Mouse (Mus musculus) MEL (cell line): ENCODE results near the gene Zdhhc17. TPM values are rescaled to one million over a fixed set of nuclear protein-coding genes. Genes with fewer than 3 reads are reported as not detected.
A peak's percentile ranks its signal among the peaks of the same experiment; 100 is the strongest.

Experiments used
- DNase-seq: peaks from one replicate; pipeline ENCODE4 v3.0.0; 2011; ENCODE audit warnings: low read depth, low spot score
- H3K27ac ChIP-seq: 2 replicates; pipeline ENCODE4 v1.5.1; 2012; ENCODE audit warnings: low read depth, mild to moderate bottlenecking, control low read depth, low read length, moderate library complexity; ENCODE audit not compliant: control insufficient read depth
- H3K27me3 ChIP-seq, 2 experiments: fragments of 150-350 bp in 1 of 2; sonication (generic) in 1 of 2; 2 replicates each; pipeline ENCODE4 v1.6.1; 2012; ENCODE audit warnings: low read length in 2 of 2, mild to moderate bottlenecking in 2 of 2, improper control_type of control experiment in 1 of 2, moderate library complexity in 1 of 2; ENCODE audit not compliant: insufficient read depth in 2 of 2, control insufficient read depth in 1 of 2
- H3K36me3 ChIP-seq, 2 experiments: 2 replicates each; pipeline ENCODE4 v1.6.1; 2012 to 2014; ENCODE audit warnings: low read length in 2 of 2, improper control_type of control experiment in 1 of 2, inconsistent platforms in 1 of 2, mild to moderate bottlenecking in 1 of 2; ENCODE audit not compliant: insufficient read depth in 2 of 2, control insufficient read depth in 1 of 2
- H3K4me1 ChIP-seq, 2 experiments: fragments of 150-350 bp in 1 of 2; sonication (generic) in 1 of 2; 2 replicates each; pipeline ENCODE4 v1.6.1; 2012; ENCODE audit warnings: low read length in 2 of 2, improper control_type of control experiment in 1 of 2, mild to moderate bottlenecking in 1 of 2; ENCODE audit not compliant: insufficient read depth in 2 of 2, control insufficient read depth in 1 of 2
- H3K4me3 ChIP-seq, 2 experiments: fragments of 150-350 bp in 1 of 2; sonication (generic) in 1 of 2; 2 replicates each; pipeline ENCODE4 v1.5.1; 2012; ENCODE audit warnings: low read depth in 2 of 2, low read length in 2 of 2, mild to moderate bottlenecking in 2 of 2, moderate library complexity in 2 of 2, control low read depth in 1 of 2, improper control_type of control experiment in 1 of 2; ENCODE audit not compliant: control insufficient read depth in 1 of 2, insufficient read depth in 1 of 2
- H3K79me2 ChIP-seq: 2 replicates; pipeline ENCODE4 v1.6.1; 2012; ENCODE audit warnings: mild to moderate bottlenecking, low read length, moderate library complexity; ENCODE audit not compliant: control insufficient read depth, poor library complexity, insufficient read depth
- H3K9ac ChIP-seq: 2 replicates; pipeline ENCODE4 v1.6.1; 2012; ENCODE audit warnings: low read depth, mild to moderate bottlenecking, control low read depth, low read length, moderate library complexity; ENCODE audit not compliant: control insufficient read depth, poor library complexity, severe bottlenecking
- H3K9me3 ChIP-seq: fragments of 150-350 bp; sonication (generic); replicated peaks from 2 replicates; pipeline ENCODE4 v1.6.1; 2012; ENCODE audit warnings: mild to moderate bottlenecking, low read length, improper control_type of control experiment, moderate library complexity; ENCODE audit not compliant: insufficient read depth
- BHLHE40 ChIP-seq: IDR thresholded peaks from 2 replicates; pipeline ENCODE4 v1.6.1; 2012; ENCODE audit warnings: low read depth, mild to moderate bottlenecking, inconsistent platforms, low read length, improper control_type of control experiment, borderline replicate concordance
- CHD1 ChIP-seq: IDR thresholded peaks from 2 replicates; pipeline ENCODE4 v1.6.1; 2012; ENCODE audit warnings: low read depth, mild to moderate bottlenecking, inconsistent platforms, low read length, improper control_type of control experiment
- E2F4 ChIP-seq: IDR thresholded peaks from 2 replicates; pipeline ENCODE4 v1.6.1; 2011; ENCODE audit warnings: low read depth, low read length, improper control_type of control experiment, borderline replicate concordance
- ELF1 ChIP-seq: IDR thresholded peaks from 2 replicates; pipeline ENCODE4 v1.6.1; 2014; ENCODE audit warnings: low read depth, mild to moderate bottlenecking, inconsistent platforms, low read length, improper control_type of control experiment, moderate library complexity
- EP300 ChIP-seq, 2 experiments: IDR thresholded peaks; 2 replicates each; pipeline ENCODE4 v1.6.1; 2011; ENCODE audit warnings: improper control_type of control experiment in 2 of 2, low read length in 2 of 2, low read depth in 1 of 2, mild to moderate bottlenecking in 1 of 2
- ETS1 ChIP-seq: IDR thresholded peaks from 2 replicates; pipeline ENCODE4 v1.6.1; 2012; ENCODE audit warnings: low read depth, mild to moderate bottlenecking, inconsistent platforms, low read length, improper control_type of control experiment, moderate library complexity
- GABPA ChIP-seq: IDR thresholded peaks from 2 replicates; pipeline ENCODE4 v1.6.1; 2012; ENCODE audit warnings: low read depth, mild to moderate bottlenecking, inconsistent platforms, low read length, improper control_type of control experiment, moderate library complexity
- GATA1 ChIP-seq: IDR thresholded peaks from 2 replicates; pipeline ENCODE4 v1.6.1; 2011; ENCODE audit warnings: low read depth, low read length, improper control_type of control experiment
- HCFC1 ChIP-seq: IDR thresholded peaks from 2 replicates; pipeline ENCODE4 v1.6.1; 2012; ENCODE audit warnings: low read depth, mild to moderate bottlenecking, inconsistent platforms, low read length, improper control_type of control experiment, moderate library complexity
- JUND ChIP-seq: IDR thresholded peaks from 2 replicates; pipeline ENCODE4 v1.6.1; 2011; ENCODE audit warnings: low read depth, mild to moderate bottlenecking, improper control_type of control experiment, low read length
- KAT2A ChIP-seq: conservative IDR thresholded peaks from 2 replicates; pipeline ENCODE4 v1.6.1; 2012; ENCODE audit warnings: low read depth, low read length, improper control_type of control experiment, inconsistent platforms
- MEF2A ChIP-seq: IDR thresholded peaks from 2 replicates; pipeline ENCODE4 v1.6.1; 2014; ENCODE audit warnings: low read depth, mild to moderate bottlenecking, inconsistent platforms, low read length, improper control_type of control experiment; ENCODE audit not compliant: poor library complexity, insufficient replicate concordance, severe bottlenecking; ENCODE audit errors: extremely low read depth
- MXI1 ChIP-seq: IDR thresholded peaks from 2 replicates; pipeline ENCODE4 v1.6.1; 2011; ENCODE audit warnings: mild to moderate bottlenecking, low read depth, low read length, improper control_type of control experiment
- MYB ChIP-seq: IDR thresholded peaks from 2 replicates; pipeline ENCODE4 v1.6.1; 2011; ENCODE audit warnings: mild to moderate bottlenecking, low read depth, low read length, improper control_type of control experiment
- MYC ChIP-seq: IDR thresholded peaks from 2 replicates; pipeline ENCODE4 v1.6.1; 2011; ENCODE audit warnings: low read depth, mild to moderate bottlenecking, low read length, improper control_type of control experiment, moderate library complexity
- NELFE ChIP-seq: IDR thresholded peaks from 2 replicates; pipeline ENCODE4 v1.6.1; 2011; ENCODE audit warnings: low read depth, low read length, improper control_type of control experiment
- POLR2A ChIP-seq, 2 experiments: IDR thresholded peaks; 2 replicates each; pipeline ENCODE4 v1.6.1; 2011 to 2012; ENCODE audit warnings: low read length in 2 of 2, mild to moderate bottlenecking in 2 of 2, control low read depth in 1 of 2, improper control_type of control experiment in 1 of 2, low read depth in 1 of 2, moderate library complexity in 1 of 2; ENCODE audit not compliant: control insufficient read depth in 1 of 2, insufficient read depth in 1 of 2, poor library complexity in 1 of 2
- POLR2AphosphoS2 ChIP-seq: IDR thresholded peaks from 2 replicates; pipeline ENCODE4 v1.6.1; 2011; ENCODE audit warnings: low read length, improper control_type of control experiment
- POLR2AphosphoS5 ChIP-seq: IDR thresholded peaks from 2 replicates; pipeline ENCODE4 v1.6.1; 2012; ENCODE audit warnings: low read depth, borderline replicate concordance, mild to moderate bottlenecking, inconsistent platforms, low read length, moderate library complexity, mixed read lengths
- RAD21 ChIP-seq: IDR thresholded peaks from 2 replicates; pipeline ENCODE4 v1.6.1; 2011; ENCODE audit warnings: mild to moderate bottlenecking, low read depth, low read length, improper control_type of control experiment
- RCOR1 ChIP-seq: IDR thresholded peaks from 2 replicates; pipeline ENCODE4 v1.6.1; 2012; ENCODE audit warnings: low read depth, mild to moderate bottlenecking, inconsistent platforms, low read length, improper control_type of control experiment
- SIN3A ChIP-seq: IDR thresholded peaks from 2 replicates; pipeline ENCODE4 v1.6.1; 2012; ENCODE audit warnings: low read length, improper control_type of control experiment, inconsistent platforms
- SMC3 ChIP-seq: IDR thresholded peaks from 2 replicates; pipeline ENCODE4 v1.6.1; 2011; ENCODE audit warnings: low read depth, low read length, improper control_type of control experiment
- TAL1 ChIP-seq: IDR thresholded peaks from 2 replicates; pipeline ENCODE4 v1.6.1; 2012; ENCODE audit warnings: mild to moderate bottlenecking, inconsistent platforms, low read length, moderate library complexity, mixed read lengths
- TBP ChIP-seq: IDR thresholded peaks from 2 replicates; pipeline ENCODE4 v1.8.0; 2011; ENCODE audit warnings: low read depth, low read length, improper control_type of control experiment
- TCF12 ChIP-seq: IDR thresholded peaks from 2 replicates; pipeline ENCODE4 v1.6.1; 2014; ENCODE audit warnings: low read depth, mild to moderate bottlenecking, inconsistent platforms, low read length, improper control_type of control experiment, moderate library complexity
- UBTF ChIP-seq: IDR thresholded peaks from 2 replicates; pipeline ENCODE4 v1.6.1; 2012; ENCODE audit warnings: low read depth, mild to moderate bottlenecking, inconsistent platforms, low read length, improper control_type of control experiment, moderate library complexity, borderline replicate concordance; ENCODE audit not compliant: insufficient read depth
- USF1 ChIP-seq: IDR thresholded peaks from 2 replicates; pipeline ENCODE4 v1.6.1; 2014; ENCODE audit warnings: low read depth, mild to moderate bottlenecking, inconsistent platforms, low read length, improper control_type of control experiment, moderate library complexity
- USF2 ChIP-seq, 2 experiments: IDR thresholded peaks; 2 replicates each; pipeline ENCODE4 v1.6.1; 2011 to 2012; ENCODE audit warnings: improper control_type of control experiment in 2 of 2, low read length in 2 of 2, borderline replicate concordance in 1 of 2, inconsistent platforms in 1 of 2, low read depth in 1 of 2, mild to moderate bottlenecking in 1 of 2; ENCODE audit not compliant: insufficient read depth in 1 of 2
- ZKSCAN1 ChIP-seq: IDR thresholded peaks from 2 replicates; pipeline ENCODE4 v1.6.1; 2012; ENCODE audit warnings: low read depth, mild to moderate bottlenecking, inconsistent platforms, low read length, improper control_type of control experiment, moderate library complexity
- ZNF384 ChIP-seq: IDR thresholded peaks from 2 replicates; pipeline ENCODE4 v1.6.1; 2012; ENCODE audit warnings: low read depth, mild to moderate bottlenecking, inconsistent platforms, low read length, improper control_type of control experiment
- polyA plus RNA-seq, 2 experiments: library from polyadenylated mRNA; stranded (reverse) in 1 of 2; unstranded in 1 of 2; fragments of >175 nt in 1 of 2; fragments of >200 nt in 1 of 2; gene quantifications; 2 replicates each; pipeline versions ENCODE4 v1.2.1 to v1.2.4; 2012; ENCODE audit warnings: low replicate concordance in 2 of 2, low read depth in 1 of 2; ENCODE audit not compliant: insufficient read length in 2 of 2, insufficient read depth in 1 of 2, missing spikeins in 1 of 2
- total RNA-seq: library from RNA; depleted of rRNA; stranded (reverse); fragments of 300-350 nt; gene quantifications from 2 replicates; pipeline ENCODE4 v1.2.3, GENCODE M21; 2012

Gene Zdhhc17
- total and polyA plus RNA-seq, 3 experiments = 14.9 to 16.6 TPM; not detected in 1

GRCm38 (mm10) chr10:110993249-110993648 lies 16.7 kb downstream of the Zdhhc17 start:
- Histone ChIP-seq H3K79me2 (peaks cover 40% of the 10 kb centered on the region), H3K27ac (no peak overlapping the region), H3K9ac (no peak overlapping the region), H3K9me3 (no peaks in the 10 kb centered on the region), H3K4me3 (no peak overlapping the region), H3K4me1 (peaks cover 21 to 23% of the 10 kb centered on the region in 2 experiments), H3K27me3 (no peaks in the 10 kb centered on the region), H3K36me3 (peaks cover 0 to 21% of the 10 kb centered on the region in 2 experiments; a peak in 2 of 4 replicates)
- TF ChIP-seq RAD21 = no peak
- 0 out of 2 replicates have a peak, but pooled peaks have one; percentile 3 for TF ChIP-seq MXI1
- DNase-seq = no peak

- peak overlapping the region; percentile 6; the same call in 1 of the 2 replicates for H3K9ac ChIP-seq
- peak; percentile 78 for DNase-seq
- peak overlapping the region; percentile 88 for H3K27ac ChIP-seq
- TF ChIP-seq KAT2A = no peak
- peak; percentile 82 for TF ChIP-seq USF1
- no peak for TF ChIP-seq SMC3
- TF ChIP-seq GABPA = no peak
- no peak for TF ChIP-seq E2F4
- peak; percentile 82 for TF ChIP-seq TAL1
- TF ChIP-seq TBP = no peak
- no peak for TF ChIP-seq MYC
- no peak for TF ChIP-seq NELFE
- TF ChIP-seq USF2 (IDR thresholded peaks at IDR 0.05; ENCODE audit: borderline replicate concordance in 1 of 2, insufficient read depth in 1 of 2, low read depth in 1 of 2, low read length in 2 of 2) = 0 out of 4 replicates have a peak, but pooled peaks of 1 of the 2 experiments have one; percentile 30
- TF ChIP-seq CHD1 = no peak
- TF ChIP-seq ELF1 = no peak
- no peak for TF ChIP-seq UBTF
- no peak for TF ChIP-seq ZNF384
- peak; percentile 89 for TF ChIP-seq GATA1
- TF ChIP-seq JUND = 0 out of 2 replicates have a peak, but pooled peaks have one; percentile 14
- no peak for TF ChIP-seq HCFC1
- TF ChIP-seq POLR2A (IDR thresholded peaks at IDR 0.05; ENCODE audit: control insufficient read depth in 1 of 2, insufficient read depth in 1 of 2, low read depth in 1 of 2, low read length in 2 of 2, poor library complexity in 1 of 2) = peak in 1 of 2 experiments; percentile 35; a peak in 1 of 4 replicates
- no peak for TF ChIP-seq MEF2A
- no peak for TF ChIP-seq POLR2AphosphoS5
- no peak for TF ChIP-seq ZKSCAN1
- TF ChIP-seq MYB = peak; percentile 94
- TF ChIP-seq BHLHE40 = no peak
- no peak for TF ChIP-seq POLR2AphosphoS2
- peak; percentile 96 for TF ChIP-seq ETS1
- peak; percentile 92 to 96 for TF ChIP-seq EP300 (IDR thresholded peaks at IDR 0.05; ENCODE audit: low read depth in 1 of 2, low read length in 2 of 2)
- peak; percentile 85 for TF ChIP-seq SIN3A
- TF ChIP-seq MXI1 = peak; percentile 44; the same call in 1 of the 2 replicates
- TF ChIP-seq TCF12 = peak; percentile 90
- peak; percentile 71 for TF ChIP-seq RCOR1
Observed at GRCm38 (mm10) chr10:110992047-110992431, 17.9 kb downstream of the Zdhhc17 start.

More at GRCm38 (mm10) chr10:110992047-110992431, 17.9 kb downstream of the Zdhhc17 start:
- H3K9me3 ChIP-seq = no peaks in the 10 kb centered on the region
- peaks cover 19 to 20% of the 10 kb centered on the region in 2 experiments for H3K4me1 ChIP-seq
- peaks cover 0 to 21% of the 10 kb centered on the region in 2 experiments; a peak in 2 of 4 replicates for H3K36me3 ChIP-seq
- H3K27me3 ChIP-seq = no peaks in the 10 kb centered on the region
- peak overlapping the region in 1 of 2 experiments; percentile 16; a peak in 1 of 4 replicates for H3K4me3 ChIP-seq
- peaks cover 31% of the 10 kb centered on the region for H3K79me2 ChIP-seq
